Mouse (Mus musculus): ENCODE measurements at regions not wholly inside any gene's neighbourhood (a gene's known extent, or its start where the extent isn't known, plus 50 kb on each side); places are given as distances from the start of the nearest gene placed in this dataset.

GRCm38 (mm10) chr3:149274987-149275386, 284.6 kb upstream of the Adgrl2 start:
- H3K27ac ChIP-seq (ENCODE audit: low read depth, low read length), result no peak overlapping the region
- WGBS, result 73% methylated on average over 5 of the region's 5 CpGs
- H3K4me3 ChIP-seq (ENCODE audit: low read depth, low read length), result no peak overlapping the region
- H3K9ac ChIP-seq (ENCODE audit: low read depth, low read length), result no peak overlapping the region
- H3K27me3 ChIP-seq (replicated peaks; ENCODE audit: control insufficient read depth, insufficient read depth, low read length), result no peaks in the 10 kb centered on the region
- 0 out of 2 replicates have a peak, but pooled peaks cover 3% of the 10 kb centered on the region for H3K4me1 ChIP-seq (replicated peaks; ENCODE audit: control insufficient read depth, insufficient read depth, low read length)
- no peak for ATAC-seq (replicated peaks; ENCODE audit: low FRiP score)
- no peaks in the 10 kb centered on the region for H3K36me3 ChIP-seq (ENCODE audit: control insufficient read depth, insufficient read depth, low read length)
- H3K4me2 ChIP-seq, result no peak overlapping the region
- no peaks in the 10 kb centered on the region for H3K9me3 ChIP-seq (ENCODE audit: control insufficient read depth, low read length)
- DNase-seq (ENCODE audit: low spot score), result no peak

- no peaks in the 10 kb centered on the region for H3K36me3 ChIP-seq (ENCODE audit: control insufficient read depth, insufficient read depth, low read length)
- no peak overlapping the region for H3K4me3 ChIP-seq (ENCODE audit: low read depth, low read length)
- H3K9me3 ChIP-seq (ENCODE audit: control insufficient read depth, low read length), result no peaks in the 10 kb centered on the region
- no peak overlapping the region for H3K9ac ChIP-seq (ENCODE audit: low read depth, low read length)
- H3K4me2 ChIP-seq, result peak overlapping the region; percentile 37
- ATAC-seq (replicated peaks; ENCODE audit: low FRiP score) (peak; percentile 77), DNase-seq (ENCODE audit: low spot score) (no peak)
- no peak overlapping the region for H3K27ac ChIP-seq (ENCODE audit: low read depth, low read length)
- no peaks in the 10 kb centered on the region for H3K27me3 ChIP-seq (replicated peaks; ENCODE audit: control insufficient read depth, insufficient read depth, low read length)
- 28% methylated on average over 12 of the region's 12 CpGs for WGBS
- H3K4me1 ChIP-seq (replicated peaks; ENCODE audit: control insufficient read depth, insufficient read depth, low read length), result 0 out of 2 replicates have a peak, but pooled peaks cover 3% of the 10 kb centered on the region
Measured at GRCm38 (mm10) chr3:149273993-149274692, 283.8 kb upstream of the Adgrl2 start.

- Histone ChIP-seq H3K4me2 (no peak overlapping the region), H3K4me1 (replicated peaks; ENCODE audit: control insufficient read depth, insufficient read depth, low read length) (0 out of 2 replicates have a peak, but pooled peaks cover 3% of the 10 kb centered on the region), H3K27ac (ENCODE audit: low read depth, low read length) (no peak overlapping the region), H3K36me3 (ENCODE audit: control insufficient read depth, insufficient read depth, low read length) (no peaks in the 10 kb centered on the region), H3K4me3 (ENCODE audit: low read depth, low read length) (no peak overlapping the region), H3K9ac (ENCODE audit: low read depth, low read length) (no peak overlapping the region), H3K27me3 (replicated peaks; ENCODE audit: control insufficient read depth, insufficient read depth, low read length) (no peaks in the 10 kb centered on the region), H3K9me3 (ENCODE audit: control insufficient read depth, low read length) (no peaks in the 10 kb centered on the region)
- ATAC-seq (replicated peaks; ENCODE audit: low FRiP score), result no peak
- no peak for DNase-seq (ENCODE audit: low spot score)
Measured at GRCm38 (mm10) chr3:149270459-149270858, 280.1 kb upstream of the Adgrl2 start.

- no peaks in the 10 kb centered on the region for H3K4me1 ChIP-seq (replicated peaks; ENCODE audit: control insufficient read depth, insufficient read depth, low read length)
- no peak overlapping the region for H3K9ac ChIP-seq (ENCODE audit: low read depth, low read length)
- no peak for DNase-seq (ENCODE audit: low spot score)
- ATAC-seq (replicated peaks; ENCODE audit: low FRiP score), result no peak
- H3K4me3 ChIP-seq (ENCODE audit: low read depth, low read length), result no peak overlapping the region
- H3K27me3 ChIP-seq (replicated peaks; ENCODE audit: control insufficient read depth, insufficient read depth, low read length), result no peaks in the 10 kb centered on the region
- no peaks in the 10 kb centered on the region for H3K36me3 ChIP-seq (ENCODE audit: control insufficient read depth, insufficient read depth, low read length)
- H3K9me3 ChIP-seq (ENCODE audit: control insufficient read depth, low read length), result no peaks in the 10 kb centered on the region
- no peak overlapping the region for H3K4me2 ChIP-seq
- WGBS, result 71% methylated on average over 3 of the region's 3 CpGs
- no peak overlapping the region for H3K27ac ChIP-seq (ENCODE audit: low read depth, low read length)
Measured at GRCm38 (mm10) chr3:149262332-149262970, 272.1 kb upstream of the Adgrl2 start.

GRCm38 (mm10) chr3:149261764-149262163, 271.4 kb upstream of the Adgrl2 start:
- ATAC-seq (replicated peaks; ENCODE audit: low FRiP score) (no peak), DNase-seq (ENCODE audit: low spot score) (no peak)
- H3K9ac ChIP-seq (ENCODE audit: low read depth, low read length), result no peak overlapping the region
- H3K4me3 ChIP-seq (ENCODE audit: low read depth, low read length), result no peak overlapping the region
- H3K4me1 ChIP-seq (replicated peaks; ENCODE audit: control insufficient read depth, insufficient read depth, low read length), result no peaks in the 10 kb centered on the region
- no peaks in the 10 kb centered on the region for H3K36me3 ChIP-seq (ENCODE audit: control insufficient read depth, insufficient read depth, low read length)
- 84% methylated on average over 6 of the region's 6 CpGs for WGBS
- H3K4me2 ChIP-seq, result no peak overlapping the region
- H3K27me3 ChIP-seq (replicated peaks; ENCODE audit: control insufficient read depth, insufficient read depth, low read length), result no peaks in the 10 kb centered on the region
- H3K27ac ChIP-seq (ENCODE audit: low read depth, low read length), result no peak overlapping the region
- H3K9me3 ChIP-seq (ENCODE audit: control insufficient read depth, low read length), result no peaks in the 10 kb centered on the region

GRCm38 (mm10) chr3:149258826-149259225, 268.5 kb upstream of the Adgrl2 start:
- H3K4me3 ChIP-seq (ENCODE audit: low read depth, low read length), result no peak overlapping the region
- H3K27ac ChIP-seq (ENCODE audit: low read depth, low read length), result no peak overlapping the region
- H3K36me3 ChIP-seq (ENCODE audit: control insufficient read depth, insufficient read depth, low read length), result no peaks in the 10 kb centered on the region
- no peak overlapping the region for H3K4me2 ChIP-seq
- 90% methylated on average over 6 of the region's 6 CpGs for WGBS
- DNase-seq (ENCODE audit: low spot score) (no peak), ATAC-seq (replicated peaks; ENCODE audit: low FRiP score) (no peak)
- H3K9me3 ChIP-seq (ENCODE audit: control insufficient read depth, low read length), result no peaks in the 10 kb centered on the region
- no peak overlapping the region for H3K9ac ChIP-seq (ENCODE audit: low read depth, low read length)
- H3K27me3 ChIP-seq (replicated peaks; ENCODE audit: control insufficient read depth, insufficient read depth, low read length), result no peaks in the 10 kb centered on the region
- H3K4me1 ChIP-seq (replicated peaks; ENCODE audit: control insufficient read depth, insufficient read depth, low read length), result no peaks in the 10 kb centered on the region

GRCm38 (mm10) chr3:149256891-149257290, 266.5 kb upstream of the Adgrl2 start:
- no peak overlapping the region for H3K4me3 ChIP-seq (ENCODE audit: low read depth, low read length)
- no peak overlapping the region for H3K4me2 ChIP-seq
- H3K9me3 ChIP-seq (ENCODE audit: control insufficient read depth, low read length), result no peaks in the 10 kb centered on the region
- H3K36me3 ChIP-seq (ENCODE audit: control insufficient read depth, insufficient read depth, low read length), result no peaks in the 10 kb centered on the region
- H3K4me1 ChIP-seq (replicated peaks; ENCODE audit: control insufficient read depth, insufficient read depth, low read length), result no peaks in the 10 kb centered on the region
- H3K27me3 ChIP-seq (replicated peaks; ENCODE audit: control insufficient read depth, insufficient read depth, low read length), result no peaks in the 10 kb centered on the region
- ATAC-seq (replicated peaks; ENCODE audit: low FRiP score) (no peak), DNase-seq (ENCODE audit: low spot score) (no peak)
- no peak overlapping the region for H3K27ac ChIP-seq (ENCODE audit: low read depth, low read length)
- H3K9ac ChIP-seq (ENCODE audit: low read depth, low read length), result no peak overlapping the region
- WGBS, result 68% methylated on average over 9 of the region's 9 CpGs

- WGBS, result 80% methylated on average over 6 of the region's 6 CpGs
- no peaks in the 10 kb centered on the region for H3K36me3 ChIP-seq (ENCODE audit: control insufficient read depth, insufficient read depth, low read length)
- H3K4me2 ChIP-seq, result no peak overlapping the region
- ATAC-seq (replicated peaks; ENCODE audit: low FRiP score), result no peak
- no peak for DNase-seq (ENCODE audit: low spot score)
- no peak overlapping the region for H3K27ac ChIP-seq (ENCODE audit: low read depth, low read length)
- no peaks in the 10 kb centered on the region for H3K27me3 ChIP-seq (replicated peaks; ENCODE audit: control insufficient read depth, insufficient read depth, low read length)
- H3K9me3 ChIP-seq (ENCODE audit: control insufficient read depth, low read length), result no peaks in the 10 kb centered on the region
- H3K4me1 ChIP-seq (replicated peaks; ENCODE audit: control insufficient read depth, insufficient read depth, low read length), result no peaks in the 10 kb centered on the region
- no peak overlapping the region for H3K9ac ChIP-seq (ENCODE audit: low read depth, low read length)
- no peak overlapping the region for H3K4me3 ChIP-seq (ENCODE audit: low read depth, low read length)
Measured at GRCm38 (mm10) chr3:149253080-149253479, 262.7 kb upstream of the Adgrl2 start.

- ATAC-seq (replicated peaks; ENCODE audit: low FRiP score) (no peak), DNase-seq (ENCODE audit: low spot score) (no peak)
- Histone ChIP-seq H3K4me3 (ENCODE audit: low read depth, low read length) (no peak overlapping the region), H3K9me3 (ENCODE audit: control insufficient read depth, low read length) (no peaks in the 10 kb centered on the region), H3K36me3 (ENCODE audit: control insufficient read depth, insufficient read depth, low read length) (no peaks in the 10 kb centered on the region), H3K9ac (ENCODE audit: low read depth, low read length) (no peak overlapping the region), H3K27me3 (replicated peaks; ENCODE audit: control insufficient read depth, insufficient read depth, low read length) (no peaks in the 10 kb centered on the region), H3K27ac (ENCODE audit: low read depth, low read length) (no peak overlapping the region), H3K4me1 (replicated peaks; ENCODE audit: control insufficient read depth, insufficient read depth, low read length) (no peaks in the 10 kb centered on the region), H3K4me2 (no peak overlapping the region)
- WGBS, result 73% methylated on average over 6 of the region's 6 CpGs
Measured at GRCm38 (mm10) chr3:149252144-149252543, 261.8 kb upstream of the Adgrl2 start.
